ENCODE assay signal across 17 mouse cellular contexts in genomic region chr11:92153124-92153523, GRCm38 (mm10).
"Had no signal": no experiment of that assay in that cellular context is flagged by ENCODE, and none has a peak within 500 bp of the region (broad histone marks: within the 10 kb centered on the region; RNA-seq: fewer than 3 reads in every experiment).

No protein-coding gene starts in this region.

- H3K4me1 ChIP-seq: lung, embryonic 15.5 days; megakaryocyte, embryonic 14.5 days; midbrain, embryonic 13.5 days; midbrain, embryonic 15.5 days; neural tube, embryonic 12.5 days; stomach, embryonic 15.5 days had no signal

- H3K4me2 ChIP-seq: lung, embryonic 15.5 days; midbrain, embryonic 11.5 days; midbrain, embryonic 13.5 days; midbrain, embryonic 15.5 days; neural tube, embryonic 12.5 days; stomach, embryonic 15.5 days had no signal

- H3K27me3 ChIP-seq: lung, embryonic 15.5 days; megakaryocyte, embryonic 14.5 days; midbrain, embryonic 13.5 days; midbrain, embryonic 15.5 days; neural tube, embryonic 12.5 days; stomach, embryonic 15.5 days had no signal

- H3K27ac ChIP-seq: lung, embryonic 15.5 days; macrophage; midbrain, embryonic 13.5 days; midbrain, embryonic 15.5 days; neural tube, embryonic 12.5 days; stomach, embryonic 15.5 days; stomach, postnatal 0 days had no signal

- ATAC-seq: lung, postnatal 0 days; midbrain, embryonic 13.5 days; midbrain, embryonic 15.5 days had no signal

- DNase-seq: lung, adult 2 months; lung, postnatal 14 days; lung, postnatal 36 days; right cerebral cortex, postnatal 14 days; thymus, adult 18-20 months; thymus, postnatal 14 days; thymus, postnatal 36 days had no signal

- H3K4me3 ChIP-seq: lung, embryonic 15.5 days; megakaryocyte, embryonic 14.5 days; midbrain, embryonic 13.5 days; midbrain, embryonic 15.5 days; neural tube, embryonic 12.5 days; stomach, embryonic 15.5 days had no signal

- H3K36me3 ChIP-seq: lung, embryonic 15.5 days; midbrain, embryonic 13.5 days; midbrain, embryonic 15.5 days; neural tube, embryonic 12.5 days; stomach, embryonic 15.5 days had no signal

- H3K9me3 ChIP-seq: lung, embryonic 15.5 days; megakaryocyte, embryonic 14.5 days; midbrain, embryonic 13.5 days; midbrain, embryonic 15.5 days; neural tube, embryonic 12.5 days; stomach, embryonic 15.5 days had no signal

- H3K9ac ChIP-seq: lung, embryonic 15.5 days; midbrain, embryonic 13.5 days; midbrain, embryonic 15.5 days; neural tube, embryonic 12.5 days; stomach, embryonic 15.5 days had no signal
